In the genomic region with DNA sequence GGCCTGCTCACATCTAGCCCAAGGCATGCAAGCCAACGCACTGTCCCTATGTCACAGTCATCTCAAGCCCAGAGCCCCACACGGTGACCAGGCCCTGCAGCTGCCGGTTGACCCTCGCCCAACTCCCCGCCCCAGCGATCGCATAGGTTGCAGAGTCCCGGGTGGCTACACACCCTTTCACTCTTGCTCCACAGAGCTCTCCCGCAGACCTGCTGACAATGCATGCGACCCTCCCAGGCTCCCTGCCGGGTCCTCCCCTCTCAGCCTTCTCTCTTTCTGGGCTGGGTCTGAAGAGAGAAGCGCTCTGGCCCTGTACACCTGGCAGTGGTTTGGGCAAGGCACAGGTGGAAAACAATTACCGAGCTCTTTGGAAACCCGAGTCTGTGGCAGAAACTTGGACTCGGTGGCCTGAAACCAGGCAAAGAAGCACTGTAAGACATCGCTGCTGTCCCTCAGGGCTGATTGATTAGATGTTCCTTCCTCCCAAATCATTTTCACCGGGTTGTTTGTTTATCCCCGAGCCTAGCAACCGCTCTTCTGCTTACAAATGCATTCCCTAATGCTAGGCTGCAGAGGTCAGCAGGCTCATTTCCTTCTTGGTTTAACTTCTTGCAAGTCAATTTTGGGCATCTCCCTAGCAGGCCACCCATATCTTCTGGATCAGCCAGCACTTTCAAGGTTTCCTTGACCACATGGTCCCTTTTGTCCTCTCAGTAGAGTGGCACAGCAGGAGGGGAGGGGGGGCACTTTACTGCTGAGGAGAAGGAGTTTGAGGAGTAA, we compare ENCODE assay signal across 8 mouse cellular contexts.
DNase-seq lines count a peak whose midpoint lies in the region; ATAC-seq and TF ChIP-seq lines count a peak whose summit lies in the region.

No protein-coding gene starts in this region.

- DNase-seq in midbrain, embryonic 10.5 days (ENCODE audit: low spot score) = peak; percentile 32
- DNase-seq in heart, postnatal 0 days (ENCODE audit: low spot score) = no peak
- no peak for DNase-seq in ovary, adult 18-20 months (ENCODE audit: low spot score)
- no peak for DNase-seq in frontal cortex, postnatal 14 days (ENCODE audit: low spot score in 2 of 2)
- DNase-seq in thymus, adult 18-20 months = no peak

- TF ChIP-seq CTCF in heart, postnatal 0 days (IDR thresholded peaks at IDR 0.05; ENCODE audit: low read depth) = no peak

- WGBS in midbrain, embryonic 10.5 days = 6% methylated on average over 19 of the region's 19 CpGs
- 10% methylated on average over 19 of the region's 19 CpGs for WGBS in midbrain, embryonic 16.5 days
- 9% methylated on average over 19 of the region's 19 CpGs for WGBS in heart, postnatal 0 days
- 12% methylated on average over 19 of the region's 19 CpGs for WGBS in liver, embryonic 12.5 days (ENCODE audit: insufficient replicate concordance)
- WGBS in stomach, embryonic 16.5 days = 12% methylated on average over 19 of the region's 19 CpGs

- no peaks in the 10 kb centered on the region for H3K9me3 ChIP-seq in midbrain, embryonic 10.5 days (replicated peaks)
- H3K9me3 ChIP-seq in midbrain, embryonic 16.5 days (replicated peaks; ENCODE audit: control insufficient read depth, low read length, poor library complexity, severe bottlenecking) = no peaks in the 10 kb centered on the region
- no peaks in the 10 kb centered on the region for H3K9me3 ChIP-seq in heart, postnatal 0 days (replicated peaks; ENCODE audit: control insufficient read depth, low read length)
- H3K9me3 ChIP-seq in liver, embryonic 12.5 days (replicated peaks) = no peaks in the 10 kb centered on the region
- H3K9me3 ChIP-seq in stomach, embryonic 16.5 days (replicated peaks; ENCODE audit: control insufficient read depth, low read length) = no peaks in the 10 kb centered on the region

- no peak overlapping the region for H3K27ac ChIP-seq in midbrain, embryonic 10.5 days (replicated peaks)
- H3K27ac ChIP-seq in midbrain, embryonic 16.5 days (ENCODE audit: low read length) = no peak overlapping the region
- H3K27ac ChIP-seq in heart, postnatal 0 days (ENCODE audit: low read depth) = no peak overlapping the region
- no peak overlapping the region for H3K27ac ChIP-seq in liver, embryonic 12.5 days
- H3K27ac ChIP-seq in stomach, embryonic 16.5 days (ENCODE audit: low read length) = no peak overlapping the region

- TF ChIP-seq EP300 in heart, postnatal 0 days (IDR thresholded peaks at IDR 0.05; ENCODE audit: low read depth) = no peak

- peaks cover 31% of the 10 kb centered on the region for H3K4me1 ChIP-seq in midbrain, embryonic 10.5 days
- H3K4me1 ChIP-seq in midbrain, embryonic 16.5 days (ENCODE audit: control insufficient read depth, insufficient read depth, low read length) = peaks cover 14% of the 10 kb centered on the region
- peaks cover 2% of the 10 kb centered on the region for H3K4me1 ChIP-seq in heart, postnatal 0 days (ENCODE audit: control insufficient read depth, insufficient read depth)
- H3K4me1 ChIP-seq in liver, embryonic 12.5 days = 0 out of 2 replicates have a peak, but pooled peaks cover 4% of the 10 kb centered on the region
- peaks cover 25% of the 10 kb centered on the region for H3K4me1 ChIP-seq in stomach, embryonic 16.5 days (ENCODE audit: control insufficient read depth, insufficient read depth, low read length)

- H3K9ac ChIP-seq in midbrain, embryonic 16.5 days (ENCODE audit: low read depth, low read length) = no peak overlapping the region
- no peak overlapping the region for H3K9ac ChIP-seq in heart, postnatal 0 days (replicated peaks; ENCODE audit: low read depth, low read length)
- H3K9ac ChIP-seq in liver, embryonic 12.5 days = no peak overlapping the region
- no peak overlapping the region for H3K9ac ChIP-seq in stomach, embryonic 16.5 days (ENCODE audit: low read length)

- no peak overlapping the region for H3K4me2 ChIP-seq in midbrain, embryonic 16.5 days (ENCODE audit: low read length)
- H3K4me2 ChIP-seq in heart, postnatal 0 days (ENCODE audit: low read depth, low read length) = peak overlapping the region; percentile 34
- peak overlapping the region; percentile 32; the same call in 1 of the 2 replicates for H3K4me2 ChIP-seq in liver, embryonic 12.5 days
- no peak overlapping the region for H3K4me2 ChIP-seq in stomach, embryonic 16.5 days (ENCODE audit: low read depth, low read length)

- no peaks in the 10 kb centered on the region for H3K36me3 ChIP-seq in midbrain, embryonic 10.5 days
- no peaks in the 10 kb centered on the region for H3K36me3 ChIP-seq in midbrain, embryonic 16.5 days (ENCODE audit: control insufficient read depth, insufficient read depth, low read length)
- H3K36me3 ChIP-seq in heart, postnatal 0 days (replicated peaks; ENCODE audit: control insufficient read depth, insufficient read depth, low read length) = no peaks in the 10 kb centered on the region
- H3K36me3 ChIP-seq in liver, embryonic 12.5 days = no peaks in the 10 kb centered on the region
- H3K36me3 ChIP-seq in stomach, embryonic 16.5 days (ENCODE audit: control insufficient read depth, insufficient read depth, low read length) = no peaks in the 10 kb centered on the region

- ATAC-seq in midbrain, embryonic 16.5 days = no peak
- ATAC-seq in heart, postnatal 0 days (ENCODE audit: insufficient read depth, low read depth) = no peak
- ATAC-seq in liver, embryonic 12.5 days = no peak
- ATAC-seq in stomach, embryonic 16.5 days (ENCODE audit: insufficient read depth, low FRiP score) = peak; percentile 31; the same call in 1 of the 2 replicates

- peak overlapping the region; percentile 27 for H3K4me3 ChIP-seq in midbrain, embryonic 10.5 days
- no peak overlapping the region for H3K4me3 ChIP-seq in midbrain, embryonic 16.5 days (ENCODE audit: low read depth, low read length)
- peak overlapping the region; percentile 0; the same call in 1 of the 2 replicates for H3K4me3 ChIP-seq in heart, postnatal 0 days (ENCODE audit: low read depth, low read length)
- H3K4me3 ChIP-seq in liver, embryonic 12.5 days = no peak overlapping the region
- H3K4me3 ChIP-seq in stomach, embryonic 16.5 days (replicated peaks; ENCODE audit: low read length) = no peak overlapping the region

- H3K27me3 ChIP-seq in midbrain, embryonic 10.5 days (ENCODE audit: low read depth, poor library complexity, severe bottlenecking) = peaks cover 51% of the 10 kb centered on the region
- H3K27me3 ChIP-seq in midbrain, embryonic 16.5 days (ENCODE audit: control insufficient read depth, insufficient read depth, low read depth, low read length) = no peaks in the 10 kb centered on the region; the same call in 1 of the 2 replicates
- peaks cover 7% of the 10 kb centered on the region; the same call in 1 of the 2 replicates for H3K27me3 ChIP-seq in heart, postnatal 0 days (ENCODE audit: control insufficient read depth, insufficient read depth, low read length)
- peaks cover 19% of the 10 kb centered on the region; the same call in 1 of the 2 replicates for H3K27me3 ChIP-seq in liver, embryonic 12.5 days (replicated peaks)
- H3K27me3 ChIP-seq in stomach, embryonic 16.5 days (ENCODE audit: control insufficient read depth, insufficient read depth, low read length) = no peaks in the 10 kb centered on the region

Comparison
In these comparisons a context has a peak if more than half of its experiments do, and no peak if none do; other contexts are left out.
1. H3K4me3 ChIP-seq: peak in midbrain, embryonic 10.5 days (single experiment) and heart, postnatal 0 days (single experiment); none in midbrain, embryonic 16.5 days (single experiment), liver, embryonic 12.5 days (single experiment) and stomach, embryonic 16.5 days (single experiment).
2. H3K4me2 ChIP-seq: peak in heart, postnatal 0 days (single experiment) and liver, embryonic 12.5 days (single experiment); none in midbrain, embryonic 16.5 days (single experiment) and stomach, embryonic 16.5 days (single experiment).